Mouse (Mus musculus) hindbrain, embryonic 13.5 days (tissue): ENCODE data around the gene Cpne4. TPM values are rescaled to one million over a fixed set of nuclear protein-coding genes. Genes with fewer than 3 reads are reported as not detected.

Source experiments
- ATAC-seq: fragments of 200-750 bp; cut with Nextera tagmentation; 2 replicates; pipeline ENCODE4 v1.8.0; 2017; ENCODE audit warnings: moderate TSS enrichment; ENCODE audit not compliant: low FRiP score
- H3K27ac ChIP-seq: fragments of 300-500 bp; sonication (generic); 2 replicates; pipeline ENCODE4 v1.5.1; 2015; ENCODE audit warnings: inconsistent platforms, mild to moderate bottlenecking, moderate library complexity
- H3K27me3 ChIP-seq: fragments of 300-500 bp; sonication (generic); 2 replicates; pipeline ENCODE4 v1.6.1; 2015; ENCODE audit warnings: mild to moderate bottlenecking, inconsistent platforms
- H3K36me3 ChIP-seq: fragments of 300-500 bp; sonication (generic); 2 replicates; pipeline ENCODE4 v1.6.1; 2015; ENCODE audit warnings: mild to moderate bottlenecking, inconsistent platforms
- H3K4me1 ChIP-seq: fragments of 300-500 bp; sonication (generic); replicated peaks from 2 replicates; pipeline ENCODE4 v1.6.1; 2015; ENCODE audit warnings: inconsistent platforms
- H3K4me2 ChIP-seq: fragments of 300-500 bp; sonication (generic); 2 replicates; pipeline ENCODE4 v1.6.1; 2015; ENCODE audit warnings: inconsistent platforms, mild to moderate bottlenecking, moderate library complexity
- H3K4me3 ChIP-seq: fragments of 300-500 bp; sonication (generic); 2 replicates; pipeline ENCODE4 v1.5.1; 2015; ENCODE audit warnings: mild to moderate bottlenecking, inconsistent platforms
- H3K9ac ChIP-seq: fragments of 300-500 bp; sonication (generic); 2 replicates; pipeline ENCODE4 v1.6.1; 2015; ENCODE audit warnings: mild to moderate bottlenecking, inconsistent platforms
- H3K9me3 ChIP-seq: fragments of 300-500 bp; sonication (generic); 2 replicates; pipeline ENCODE4 v1.6.1; 2016; ENCODE audit warnings: inconsistent platforms
- WGBS: fragments of 180-500 bp; shearing (Covaris S2); methylation state at CpG from one replicate; pipeline ENCODE4 v1.1.7; 2015; 5-methylcytosine and 5-hydroxymethylcytosine counted together
- polyA plus RNA-seq: library from polyadenylated mRNA; unstranded; fragments of >200 nt; fragmentation: Nextera tagmentation; extraction: Ambion mirVana; gene quantifications from 2 replicates; pipeline ENCODE4 v1.2.1, GENCODE M21; 2015

Gene Cpne4
- polyA plus RNA-seq, 1 experiment from 2014 or later: 7.0 TPM

DNA sequence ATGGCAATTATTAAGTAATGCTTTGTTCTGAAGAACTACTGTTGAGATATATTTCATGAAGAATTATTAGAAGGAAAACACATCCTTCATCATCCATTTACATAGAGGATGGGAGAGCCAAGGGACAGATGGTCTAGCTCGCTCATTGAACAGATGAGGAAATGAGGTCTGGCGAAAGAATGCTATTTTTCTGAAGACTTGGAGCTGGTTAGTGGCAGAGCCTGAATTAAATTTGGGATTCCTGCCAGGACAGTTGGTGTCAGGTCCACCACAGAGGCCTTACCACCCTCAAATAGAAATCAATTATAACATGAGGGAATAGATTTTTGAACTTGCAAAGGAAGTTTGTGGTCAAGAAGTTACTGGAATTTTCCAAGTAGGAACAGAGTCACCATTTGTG lies 178.2 kb downstream of the Cpne4 start:
- no peak for ATAC-seq
- Histone ChIP-seq H3K27ac (no peak overlapping the region), H3K4me2 (no peak overlapping the region), H3K36me3 (no peaks in the 10 kb centered on the region), H3K4me1 (no peaks in the 10 kb centered on the region), H3K27me3 (no peaks in the 10 kb centered on the region), H3K9me3 (0 out of 2 replicates have a peak, but pooled peaks cover 12% of the 10 kb centered on the region), H3K4me3 (no peak overlapping the region), H3K9ac (no peak overlapping the region)
- 89% methylated on average over 2 of the region's 2 CpGs for WGBS

GRCm38 (mm10) chr9:104742661-104743380 lies 195.7 kb downstream of the Cpne4 start:
- no peaks in the 10 kb centered on the region for H3K36me3 ChIP-seq
- 85% methylated on average over 14 of the region's 14 CpGs for WGBS
- no peak overlapping the region for H3K27ac ChIP-seq
- H3K9me3 ChIP-seq: no peaks in the 10 kb centered on the region
- H3K4me2 ChIP-seq: no peak overlapping the region
- no peaks in the 10 kb centered on the region for H3K27me3 ChIP-seq
- H3K4me3 ChIP-seq: no peak overlapping the region
- H3K4me1 ChIP-seq: no peaks in the 10 kb centered on the region
- H3K9ac ChIP-seq: no peak overlapping the region
- ATAC-seq: no peak

- no peaks in the 10 kb centered on the region for H3K9me3 ChIP-seq
- H3K4me2 ChIP-seq: no peak overlapping the region
- H3K4me1 ChIP-seq: no peaks in the 10 kb centered on the region
- WGBS: 67% methylated on average over 14 of the region's 14 CpGs
- no peaks in the 10 kb centered on the region for H3K36me3 ChIP-seq
- no peak overlapping the region for H3K4me3 ChIP-seq
- no peak overlapping the region for H3K27ac ChIP-seq
- H3K9ac ChIP-seq: no peak overlapping the region
- H3K27me3 ChIP-seq: no peaks in the 10 kb centered on the region
- ATAC-seq: no peak
Observed at GRCm38 (mm10) chr9:104755519-104755918, 208.4 kb downstream of the Cpne4 start.

DNA sequence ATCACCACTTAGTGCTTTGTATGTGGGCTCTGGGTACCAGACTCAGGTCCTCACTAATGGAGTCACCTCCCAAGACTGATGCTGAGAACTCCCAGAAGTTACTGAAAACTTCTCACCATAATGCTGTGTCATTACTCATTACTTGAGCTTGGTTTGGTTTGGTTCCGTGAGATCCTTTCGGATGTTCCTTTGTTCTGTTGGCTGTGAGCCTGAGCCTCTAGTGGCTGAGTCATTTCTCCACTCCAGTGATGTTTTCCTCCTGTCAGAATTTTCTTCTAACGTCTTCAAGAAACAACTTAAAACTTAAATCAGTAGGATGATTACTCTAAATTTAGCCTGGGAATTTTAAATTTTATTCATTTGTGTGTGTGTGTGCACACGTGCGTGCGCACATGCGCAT lies 212.9 kb downstream of the Cpne4 start:
- H3K27me3 ChIP-seq: no peaks in the 10 kb centered on the region
- H3K36me3 ChIP-seq: no peaks in the 10 kb centered on the region
- no peaks in the 10 kb centered on the region for H3K4me1 ChIP-seq
- H3K4me2 ChIP-seq: no peak overlapping the region
- 91% methylated on average over 7 of the region's 7 CpGs for WGBS
- H3K27ac ChIP-seq: no peak overlapping the region
- ATAC-seq: no peak
- no peaks in the 10 kb centered on the region for H3K9me3 ChIP-seq
- H3K4me3 ChIP-seq: no peak overlapping the region
- H3K9ac ChIP-seq: no peak overlapping the region

- H3K4me2 ChIP-seq: no peak overlapping the region
- ATAC-seq: no peak
- H3K27ac ChIP-seq: no peak overlapping the region
- H3K9ac ChIP-seq: no peak overlapping the region
- no peaks in the 10 kb centered on the region for H3K27me3 ChIP-seq
- no peaks in the 10 kb centered on the region for H3K36me3 ChIP-seq
- H3K4me1 ChIP-seq: 0 out of 2 replicates have a peak, but pooled peaks cover 4% of the 10 kb centered on the region
- WGBS: 81% methylated on average over 7 of the region's 7 CpGs
- no peak overlapping the region for H3K4me3 ChIP-seq
- H3K9me3 ChIP-seq: no peaks in the 10 kb centered on the region
Observed at GRCm38 (mm10) chr9:104776198-104776815, 229.2 kb downstream of the Cpne4 start.

- WGBS: 72% methylated on average over 3 of the region's 3 CpGs
- ATAC-seq: no peak
- Histone ChIP-seq H3K9ac (no peak overlapping the region), H3K4me1 (0 out of 2 replicates have a peak, but pooled peaks cover 4% of the 10 kb centered on the region), H3K9me3 (no peaks in the 10 kb centered on the region), H3K36me3 (no peaks in the 10 kb centered on the region), H3K4me3 (no peak overlapping the region), H3K27me3 (no peaks in the 10 kb centered on the region), H3K27ac (no peak overlapping the region), H3K4me2 (no peak overlapping the region)
Observed at GRCm38 (mm10) chr9:104777135-104777534, 230.0 kb downstream of the Cpne4 start.

DNA sequence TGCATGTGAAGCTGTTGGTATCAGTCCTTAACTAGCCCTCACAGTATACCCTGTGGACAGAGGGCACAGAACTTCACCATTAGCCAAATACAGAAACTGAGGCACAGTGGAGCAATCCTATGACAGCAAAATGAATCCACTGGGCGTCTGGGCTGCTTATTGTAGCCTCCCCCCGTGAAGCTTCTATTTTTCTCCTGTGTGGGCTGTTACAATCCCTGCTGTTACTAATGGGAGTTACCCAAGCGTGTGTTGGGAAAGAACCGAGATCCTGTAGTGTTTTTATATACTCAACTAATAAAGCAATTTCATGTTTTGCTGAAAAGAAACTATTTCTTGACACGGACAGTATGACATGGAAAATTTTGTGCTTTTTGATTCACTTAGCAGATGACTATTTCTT lies 230.7 kb downstream of the Cpne4 start:
- Histone ChIP-seq H3K9ac (no peak overlapping the region), H3K4me1 (0 out of 2 replicates have a peak, but pooled peaks cover 4% of the 10 kb centered on the region), H3K9me3 (no peaks in the 10 kb centered on the region), H3K4me2 (no peak overlapping the region), H3K27ac (no peak overlapping the region), H3K36me3 (no peaks in the 10 kb centered on the region), H3K4me3 (no peak overlapping the region), H3K27me3 (no peaks in the 10 kb centered on the region)
- WGBS: 63% methylated on average over 5 of the region's 5 CpGs
- no peak for ATAC-seq

- no peak for ATAC-seq
- H3K27ac ChIP-seq: no peak overlapping the region
- no peaks in the 10 kb centered on the region for H3K9me3 ChIP-seq
- no peak overlapping the region for H3K4me3 ChIP-seq
- H3K4me1 ChIP-seq: peaks cover 5% of the 10 kb centered on the region; the same call in 1 of the 2 replicates
- 0 out of 2 replicates have a peak, but pooled peaks cover 2% of the 10 kb centered on the region for H3K27me3 ChIP-seq
- H3K36me3 ChIP-seq: no peaks in the 10 kb centered on the region
- H3K9ac ChIP-seq: no peak overlapping the region
- WGBS: 5% methylated on average over 2 of the region's 2 CpGs
- no peak overlapping the region for H3K4me2 ChIP-seq
Observed at GRCm38 (mm10) chr9:104796601-104797000, 249.5 kb downstream of the Cpne4 start.

GRCm38 (mm10) chr9:104804776-104805175 lies 257.7 kb downstream of the Cpne4 start:
- Histone ChIP-seq H3K4me3 (no peak overlapping the region), H3K27ac (no peak overlapping the region), H3K4me1 (no peaks in the 10 kb centered on the region), H3K9ac (no peak overlapping the region), H3K27me3 (no peaks in the 10 kb centered on the region), H3K9me3 (no peaks in the 10 kb centered on the region), H3K4me2 (no peak overlapping the region), H3K36me3 (no peaks in the 10 kb centered on the region)
- no peak for ATAC-seq
- 71% methylated on average over 4 of the region's 4 CpGs for WGBS

DNA sequence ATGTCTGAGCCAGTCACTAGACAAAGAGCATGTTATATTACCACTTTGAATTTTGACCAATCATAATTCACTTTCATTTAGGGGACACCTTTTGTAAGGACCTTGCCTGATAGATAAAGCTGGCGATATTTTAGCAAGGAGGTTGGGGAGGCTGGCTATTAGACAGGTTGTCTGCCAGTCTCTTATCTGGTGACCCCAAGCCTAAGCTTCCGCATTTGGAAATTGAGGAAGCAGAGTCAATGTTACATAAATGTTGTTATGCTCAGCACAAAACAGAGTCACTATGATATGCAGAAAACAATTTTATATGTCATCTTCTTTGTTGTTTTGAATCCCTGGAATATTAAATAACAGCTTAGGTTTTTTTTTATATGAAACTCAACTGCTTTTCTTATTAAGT lies 267.6 kb downstream of the Cpne4 start:
- Histone ChIP-seq H3K36me3 (no peaks in the 10 kb centered on the region), H3K27me3 (no peaks in the 10 kb centered on the region), H3K9me3 (no peaks in the 10 kb centered on the region), H3K4me1 (no peaks in the 10 kb centered on the region), H3K27ac (no peak overlapping the region), H3K4me2 (no peak overlapping the region), H3K4me3 (no peak overlapping the region), H3K9ac (no peak overlapping the region)
- ATAC-seq: no peak
- 95% methylated on average over 2 of the region's 2 CpGs for WGBS

DNA sequence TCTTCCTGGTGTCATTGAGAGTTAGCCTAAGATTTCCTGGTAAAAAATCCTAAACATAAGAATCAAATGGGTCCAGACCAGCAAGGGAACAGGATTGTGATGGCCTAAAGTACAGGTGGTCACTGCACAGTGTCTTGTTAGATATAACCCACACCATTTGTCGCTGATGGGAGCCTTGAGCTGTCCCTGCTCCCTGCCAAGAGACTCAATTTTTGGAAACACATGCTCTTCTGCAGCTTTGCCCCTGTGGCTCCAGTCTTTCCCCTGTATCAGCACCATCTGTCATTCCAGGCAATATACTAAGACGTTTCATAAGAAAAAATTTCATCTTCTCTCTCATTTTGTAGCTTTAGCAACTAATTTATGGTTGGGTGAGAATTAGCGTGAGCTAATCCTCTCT lies 281.6 kb downstream of the Cpne4 start:
- WGBS: 77% methylated on average over 3 of the region's 3 CpGs
- H3K4me1 ChIP-seq: 0 out of 2 replicates have a peak, but pooled peaks cover under 1% of the 10 kb centered on the region
- no peaks in the 10 kb centered on the region for H3K27me3 ChIP-seq
- H3K4me2 ChIP-seq: no peak overlapping the region
- no peaks in the 10 kb centered on the region for H3K9me3 ChIP-seq
- no peak overlapping the region for H3K9ac ChIP-seq
- no peak overlapping the region for H3K4me3 ChIP-seq
- H3K27ac ChIP-seq: no peak overlapping the region
- ATAC-seq: no peak
- no peaks in the 10 kb centered on the region for H3K36me3 ChIP-seq

DNA sequence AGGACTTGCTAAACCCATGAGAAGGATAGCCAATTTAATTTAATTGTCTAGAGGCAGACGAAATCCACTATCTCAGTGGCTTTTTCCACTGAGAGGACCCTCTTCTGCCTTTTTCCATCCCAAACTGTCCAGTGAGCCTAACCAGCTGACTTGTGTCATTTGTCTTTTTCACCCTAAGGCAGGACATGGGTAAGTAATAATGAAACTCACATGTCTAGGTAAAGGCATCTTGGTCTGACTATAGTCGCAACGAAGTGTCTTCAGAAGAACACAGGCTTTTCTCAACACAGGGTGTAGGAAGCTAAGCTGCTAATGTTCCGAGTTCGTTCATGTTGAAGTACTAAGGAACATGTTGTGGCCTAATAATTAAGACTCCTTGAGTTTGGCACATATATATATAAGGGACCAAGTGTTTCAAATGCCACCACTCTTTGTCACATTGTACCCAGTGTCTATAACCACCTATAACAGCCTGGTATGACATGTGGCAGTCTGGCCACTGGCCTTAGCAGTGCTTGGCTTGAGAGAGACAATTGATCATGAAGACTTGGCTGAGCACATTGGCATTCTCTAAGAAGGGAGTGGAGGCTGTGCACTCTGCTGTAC lies 286.0 kb downstream of the Cpne4 start:
- ATAC-seq: no peak
- Histone ChIP-seq H3K4me2 (no peak overlapping the region), H3K27ac (no peak overlapping the region), H3K4me1 (peaks cover 6% of the 10 kb centered on the region; the same call in 1 of the 2 replicates), H3K36me3 (no peaks in the 10 kb centered on the region), H3K9me3 (no peaks in the 10 kb centered on the region), H3K27me3 (no peaks in the 10 kb centered on the region), H3K9ac (no peak overlapping the region), H3K4me3 (no peak overlapping the region)
- WGBS: 93% methylated on average over 5 of the region's 5 CpGs
